Mouse (Mus musculus): ENCODE data around the gene Dcst2.

DNA sequence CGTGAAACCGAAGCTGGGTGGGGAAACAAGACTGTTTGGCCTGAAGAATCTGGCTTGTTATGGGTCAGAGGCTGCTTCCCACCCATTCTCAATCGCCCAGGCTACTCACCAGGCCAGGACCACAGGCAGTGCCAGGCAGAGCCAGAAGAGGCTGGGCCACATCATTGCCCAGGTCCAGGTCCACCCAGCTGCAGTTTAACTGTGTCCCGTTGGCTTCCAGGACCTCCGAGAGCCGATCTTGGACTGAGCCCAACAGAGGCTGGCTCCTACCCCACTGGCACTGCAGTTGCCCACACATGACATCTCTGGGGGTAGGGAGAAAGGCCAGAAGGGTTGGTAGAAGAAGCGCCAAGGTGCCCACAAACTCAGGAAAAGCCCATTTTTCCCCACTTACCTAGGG is 18.5 kb upstream of the Dcst2 start:
- TF ChIP-seq CTCF (IDR thresholded peaks at IDR 0.05; ENCODE audit: borderline replicate concordance, insufficient read depth, low read length) (no peak), POLR2A (IDR thresholded peaks at IDR 0.05; ENCODE audit: low read depth, low read length) (no peak)
